Mouse (Mus musculus) left cerebral cortex, adult 2 months (tissue): ENCODE data around the gene Csmd2. TPM values are rescaled to one million over a fixed set of nuclear protein-coding genes. Genes with fewer than 3 reads are reported as not detected.

ENCODE experiments used
- DNase-seq, 2 experiments: peaks; one replicate each; pipeline ENCODE4 v3.0.0; 2021 to 2022; ENCODE audit warnings: low spot score in 2 of 2, mixed read lengths in 1 of 2; ENCODE audit errors: extremely low spot score in 1 of 2
- H3K27ac ChIP-seq: fragments of 200-600 bp; 2 replicates; pipeline ENCODE4 v1.8.1; 2022
- H3K4me3 ChIP-seq: fragments of 200-600 bp; 2 replicates; pipeline ENCODE4 v1.8.1; 2022
- CTCF ChIP-seq: fragments of 200-600 bp; IDR thresholded peaks from 2 replicates; pipeline ENCODE4 v1.8.1; 2022; ENCODE audit warnings: antibody characterized with exemption, mild to moderate bottlenecking, moderate library complexity
- intact Hi-C: fragments of 180-260 bp; cut with DNase I; formaldehyde crosslinking; loops from one replicate; pipeline ENCODE4 v1.15.1; 2025
- total RNA-seq, 2 experiments: library from RNA; stranded (reverse); gene quantifications; 2 replicates each; pipeline ENCODE4 v1.2.3; 2021

Csmd2 gene
- total RNA-seq, 2 experiments from 2014 or later: 61.9 to 63.0 TPM

DNA sequence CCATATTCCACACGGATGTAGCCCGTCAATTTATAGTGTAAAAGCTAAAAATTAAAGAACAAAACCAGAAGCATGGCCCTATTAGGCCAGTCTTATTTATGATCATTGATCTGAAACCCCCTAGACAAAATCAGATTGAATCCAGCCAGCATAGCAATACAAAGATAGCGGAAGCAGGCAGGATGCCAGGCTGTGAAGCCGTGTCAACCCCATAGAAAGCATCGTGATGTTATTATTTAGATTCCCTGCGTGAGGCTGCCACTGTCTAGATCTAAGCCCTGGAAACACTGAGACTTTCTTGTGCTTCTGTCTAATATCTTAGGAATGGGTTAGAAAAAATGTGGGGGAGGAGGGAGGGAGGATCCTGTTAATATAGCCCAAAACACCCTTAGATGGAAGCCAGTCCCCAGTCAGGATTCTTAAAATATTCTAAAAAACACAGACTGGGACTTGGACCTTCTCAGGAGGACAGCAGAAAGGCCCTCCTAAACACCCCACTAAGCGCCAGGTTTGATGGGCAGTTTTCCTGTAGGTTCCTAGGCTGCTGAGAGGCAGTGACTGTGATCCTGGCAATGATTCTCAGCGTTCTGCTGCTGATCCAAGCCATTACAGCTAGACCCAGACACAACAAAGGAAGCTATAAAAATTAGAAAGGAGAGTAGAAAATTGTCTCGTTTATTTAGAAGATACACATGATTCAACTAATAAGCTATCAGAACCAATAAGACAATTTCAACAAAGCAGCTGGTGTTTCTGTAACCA, 419.6 kb downstream of the Csmd2 start:
- Histone ChIP-seq H3K27ac (no peak overlapping the region), H3K4me3 (no peak overlapping the region)
- no peak for TF ChIP-seq CTCF
- intact Hi-C loops: no loop called here
- no peak for DNase-seq

DNA sequence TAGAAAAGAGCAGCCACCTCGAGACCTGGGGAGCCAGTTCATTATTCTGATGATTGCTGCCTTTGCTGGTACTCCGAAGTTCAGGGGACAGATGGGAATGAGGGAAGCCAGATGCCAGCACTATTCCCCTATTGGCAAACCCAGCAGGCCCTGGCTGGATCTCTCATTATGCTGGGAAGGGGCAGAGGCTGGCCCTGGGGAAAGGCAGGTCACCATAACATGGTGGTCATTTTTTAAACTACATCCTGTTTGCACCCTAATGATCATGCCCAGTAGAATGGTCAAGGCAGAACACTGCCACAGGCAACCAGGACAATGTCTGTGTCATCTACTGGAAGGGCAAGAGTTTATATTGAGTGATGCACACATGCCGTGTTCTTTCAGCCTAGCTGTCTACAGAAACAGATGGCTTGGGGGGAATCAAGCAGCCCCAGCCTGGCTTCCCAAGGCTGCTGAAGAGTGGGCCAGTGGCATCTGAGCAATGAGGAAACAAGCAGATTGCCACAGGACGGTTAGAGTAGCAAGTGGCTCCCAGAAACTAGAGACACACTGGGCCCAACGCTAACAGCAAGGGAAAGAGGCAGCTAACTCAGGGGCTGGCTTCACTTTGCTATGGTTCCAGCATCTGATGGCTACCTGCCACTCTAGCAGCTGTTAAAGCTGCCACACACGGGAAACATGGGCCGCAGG, 424.4 kb downstream of the Csmd2 start:
- no peak overlapping the region for H3K27ac ChIP-seq
- intact Hi-C loops: no loop called here
- no peak overlapping the region for H3K4me3 ChIP-seq
- DNase-seq: no peak
- TF ChIP-seq CTCF: no peak

DNA sequence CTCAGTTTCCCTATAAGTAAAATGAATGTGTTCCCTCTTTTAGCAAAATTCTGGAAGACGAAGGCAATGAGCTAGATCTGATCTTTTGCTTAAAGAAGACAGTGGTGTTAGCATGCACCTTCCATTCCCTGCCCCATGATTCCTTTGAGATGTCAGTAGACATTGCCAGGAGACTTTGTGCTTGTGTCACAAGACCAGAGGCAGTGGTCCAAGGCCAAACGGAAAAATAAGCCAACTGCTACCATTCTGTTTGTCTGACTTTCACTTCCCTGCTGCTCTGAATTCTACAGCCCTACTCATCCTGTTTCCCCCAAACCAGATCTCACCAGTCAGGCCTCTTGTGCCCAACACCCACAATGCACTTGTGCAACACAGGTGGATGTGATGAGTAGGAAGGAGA, 427.1 kb downstream of the Csmd2 start:
- no peak for DNase-seq
- H3K27ac ChIP-seq: no peak overlapping the region
- intact Hi-C loops: no loop called here
- TF ChIP-seq CTCF: no peak
- no peak overlapping the region for H3K4me3 ChIP-seq

DNA sequence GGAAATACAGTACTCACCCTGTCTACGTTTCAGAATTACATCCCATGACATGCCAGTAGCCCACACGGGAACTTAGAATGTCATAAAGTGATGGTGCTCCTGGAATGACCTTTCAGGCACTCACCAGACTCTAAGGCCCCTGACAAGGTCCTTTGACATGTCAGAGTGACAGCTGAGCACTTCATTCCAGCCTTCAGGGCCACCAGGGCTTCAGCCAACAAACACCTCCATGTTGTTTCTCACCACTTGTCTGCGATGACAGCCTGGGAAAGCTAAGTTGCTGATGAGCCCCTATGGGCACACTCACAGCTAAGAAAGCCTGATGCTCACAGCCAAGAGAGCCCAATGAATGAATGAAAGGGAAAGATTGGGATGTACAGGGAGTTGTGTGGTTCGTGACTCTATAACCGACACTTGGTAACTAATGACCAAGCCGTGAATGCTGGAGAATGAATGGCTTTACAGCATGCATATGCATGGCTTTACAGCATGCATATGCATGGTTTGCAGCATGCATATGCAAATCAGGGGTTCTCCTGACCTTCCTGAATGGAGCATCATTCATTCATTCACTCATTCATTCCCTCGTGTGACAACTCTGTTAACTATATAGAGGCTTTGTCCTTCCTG, 432.4 kb downstream of the Csmd2 start:
- Histone ChIP-seq H3K4me3 (no peak overlapping the region), H3K27ac (no peak overlapping the region)
- intact Hi-C loops: no loop called here
- no peak for TF ChIP-seq CTCF
- no peak for DNase-seq

DNA sequence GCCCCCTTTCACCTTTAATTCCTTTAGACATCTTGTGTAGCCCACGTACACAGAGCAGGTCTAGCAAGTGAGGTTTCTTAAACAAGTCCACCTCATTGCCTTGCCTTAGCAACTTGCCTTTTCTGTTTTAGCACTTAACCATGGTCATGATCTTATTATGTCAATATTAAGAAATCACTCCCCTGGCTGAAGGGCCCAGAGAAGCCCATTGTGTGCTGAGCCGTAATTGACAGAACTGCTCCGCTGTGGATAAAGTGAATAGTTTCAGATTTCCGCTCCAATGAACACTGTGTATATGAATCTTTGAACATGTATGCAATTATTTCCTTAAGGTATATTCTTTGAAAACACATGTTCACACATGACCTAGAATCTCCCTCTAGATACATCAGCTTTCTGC, 434.8 kb downstream of the Csmd2 start:
- Histone ChIP-seq H3K4me3 (no peak overlapping the region), H3K27ac (no peak overlapping the region)
- no peak for TF ChIP-seq CTCF
- DNase-seq: no peak
- intact Hi-C loops: no loop called here

DNA sequence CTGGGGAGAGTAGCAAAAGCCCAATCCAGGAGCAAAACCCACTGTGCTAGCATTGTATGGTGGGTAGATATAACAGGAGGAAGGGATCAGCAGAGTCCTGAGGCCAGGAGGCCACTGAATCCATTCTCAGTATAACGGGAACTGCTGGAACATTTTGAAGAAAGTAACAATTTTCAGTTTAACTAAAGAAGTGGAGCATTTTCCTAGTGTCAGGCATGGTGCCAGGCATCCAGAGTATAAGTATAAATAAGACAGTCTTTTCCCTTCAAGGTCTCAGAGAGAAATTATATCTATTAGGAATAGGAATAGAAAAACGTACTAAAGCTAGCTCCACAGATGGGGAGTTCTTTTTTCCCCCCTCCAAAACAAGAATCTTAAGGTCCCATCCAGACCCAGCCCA, 437.7 kb downstream of the Csmd2 start:
- no peak overlapping the region for H3K4me3 ChIP-seq
- intact Hi-C loops: no loop called here
- no peak overlapping the region for H3K27ac ChIP-seq
- no peak for TF ChIP-seq CTCF
- no peak for DNase-seq

DNA sequence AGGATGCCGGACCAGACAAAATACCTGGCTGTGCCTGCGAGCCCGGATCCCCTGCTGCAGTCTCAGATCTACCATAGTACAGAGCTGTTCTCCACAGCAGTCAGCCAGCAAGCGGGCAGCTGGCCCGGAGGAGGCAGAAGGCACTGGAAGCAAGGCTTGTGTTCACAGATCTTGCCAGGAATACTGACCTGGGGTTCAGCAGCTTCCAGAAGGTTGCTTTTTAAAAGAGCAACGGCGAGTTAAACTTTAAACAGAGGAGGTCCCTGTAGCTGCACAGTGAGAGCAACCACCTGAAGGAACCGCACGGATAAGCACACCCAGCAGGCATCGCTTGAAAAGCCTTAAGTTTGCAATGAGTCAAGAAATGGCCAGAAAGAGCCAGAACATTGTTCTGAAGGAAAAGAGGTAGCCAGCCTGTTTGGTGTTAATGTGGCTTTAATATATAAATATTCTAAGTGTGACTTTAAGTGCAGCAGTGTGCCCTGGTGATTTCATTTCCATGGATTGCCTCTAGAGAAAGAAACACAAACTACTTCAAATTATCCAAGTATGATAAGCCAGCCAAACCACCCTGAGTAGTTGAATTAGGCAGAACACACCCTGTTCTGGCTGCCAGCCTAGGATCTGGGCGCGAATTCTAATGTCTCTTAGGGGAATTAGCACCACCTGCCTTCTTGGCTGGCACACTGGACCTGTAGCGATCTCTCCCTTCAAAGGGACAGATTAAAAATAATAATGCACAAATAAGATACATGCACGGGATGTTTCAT, 439.8 kb downstream of the Csmd2 start:
- no peak for TF ChIP-seq CTCF
- Histone ChIP-seq H3K27ac (no peak overlapping the region), H3K4me3 (no peak overlapping the region)
- intact Hi-C loops: no loop called here
- no peak for DNase-seq

DNA sequence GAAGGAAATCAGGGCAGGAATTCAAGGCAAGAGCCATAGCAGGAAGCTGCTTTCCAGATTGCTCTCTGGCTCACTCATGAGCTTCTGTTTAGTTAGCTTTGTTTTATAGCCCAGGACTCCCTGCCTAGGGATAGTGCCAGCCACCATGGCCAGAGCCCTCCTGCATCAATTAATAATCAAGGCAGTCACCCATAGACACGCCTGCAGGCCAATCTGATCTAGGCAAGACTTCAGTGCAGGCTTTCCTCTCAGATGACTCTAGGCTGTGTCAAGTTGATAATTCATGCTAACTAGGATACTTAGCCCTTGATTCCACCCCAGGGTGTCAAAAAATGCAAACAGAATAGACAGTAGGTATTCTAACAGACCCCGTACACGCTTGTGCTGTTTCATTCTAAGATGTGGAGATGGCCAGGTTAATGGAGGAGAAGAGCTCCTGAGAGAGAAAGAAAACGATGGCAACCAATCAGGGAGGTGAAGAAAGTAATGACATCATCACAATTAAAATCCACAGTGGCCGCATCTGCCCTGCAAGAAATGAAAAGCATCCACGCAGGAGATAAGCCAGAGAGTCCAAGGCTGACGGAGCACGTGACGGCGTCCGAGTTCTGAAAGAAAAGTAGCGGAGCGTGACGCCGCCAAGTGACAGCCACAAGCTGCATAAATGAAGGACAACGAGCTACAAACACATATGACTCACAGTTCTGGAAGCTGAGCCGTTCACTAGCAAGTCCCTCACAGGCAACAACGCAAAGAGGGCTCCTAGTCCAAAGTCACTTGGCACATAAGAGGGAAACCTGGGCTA, 440.8 kb downstream of the Csmd2 start:
- intact Hi-C loops: no loop called here
- H3K4me3 ChIP-seq: peak overlapping the region; percentile 9; the same call in 1 of the 2 replicates
- TF ChIP-seq CTCF: no peak
- 0 out of 2 replicates have a peak overlapping the region, but pooled peaks have one; percentile 1 for H3K27ac ChIP-seq
- peak; percentile 37 to 52 for DNase-seq

DNA sequence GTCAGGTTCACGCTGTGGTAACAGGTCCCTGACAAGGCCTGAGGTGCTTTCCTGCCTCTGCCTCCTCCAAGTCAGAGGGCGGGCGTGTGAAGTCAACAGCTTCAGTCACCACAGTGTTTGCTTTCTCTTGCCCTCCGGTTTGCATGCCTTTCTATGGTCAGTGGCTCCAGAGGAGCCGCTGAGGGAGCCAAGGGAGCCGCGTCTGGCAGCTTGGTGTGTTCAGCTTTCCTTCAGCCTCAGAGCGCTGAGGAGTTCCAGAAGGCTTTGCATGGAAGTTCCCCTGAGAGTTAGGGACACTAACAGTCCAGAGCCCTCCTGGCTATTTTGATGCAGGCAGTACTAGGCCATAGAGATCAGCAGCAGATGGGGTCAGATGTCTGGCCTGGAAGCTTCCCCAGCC, 441.9 kb downstream of the Csmd2 start:
- H3K4me3 ChIP-seq: no peak overlapping the region
- H3K27ac ChIP-seq: no peak overlapping the region
- no peak for DNase-seq
- intact Hi-C loops: no loop called here
- TF ChIP-seq CTCF: no peak

DNA sequence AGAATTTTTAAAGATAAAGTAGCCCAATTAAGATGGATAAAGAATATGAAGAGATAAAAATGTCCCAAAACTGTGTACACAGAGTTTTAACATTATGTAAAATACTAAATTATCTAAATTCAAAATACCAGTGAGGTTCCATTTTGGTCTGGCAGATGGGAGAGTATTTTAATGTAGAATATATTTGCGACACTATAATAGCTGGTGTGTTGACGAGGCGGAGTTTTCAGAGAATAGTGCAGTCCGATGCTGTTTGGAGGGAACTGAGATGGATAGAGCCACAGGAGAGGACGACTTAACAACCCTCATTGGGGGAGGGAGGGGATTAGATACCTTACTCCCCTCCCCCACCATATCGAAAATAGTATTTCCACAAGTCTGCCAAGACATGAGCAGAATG, 452.9 kb downstream of the Csmd2 start:
- no peak overlapping the region for H3K27ac ChIP-seq
- no peak for TF ChIP-seq CTCF
- H3K4me3 ChIP-seq: no peak overlapping the region
- intact Hi-C loops: no loop called here
- DNase-seq: no peak

DNA sequence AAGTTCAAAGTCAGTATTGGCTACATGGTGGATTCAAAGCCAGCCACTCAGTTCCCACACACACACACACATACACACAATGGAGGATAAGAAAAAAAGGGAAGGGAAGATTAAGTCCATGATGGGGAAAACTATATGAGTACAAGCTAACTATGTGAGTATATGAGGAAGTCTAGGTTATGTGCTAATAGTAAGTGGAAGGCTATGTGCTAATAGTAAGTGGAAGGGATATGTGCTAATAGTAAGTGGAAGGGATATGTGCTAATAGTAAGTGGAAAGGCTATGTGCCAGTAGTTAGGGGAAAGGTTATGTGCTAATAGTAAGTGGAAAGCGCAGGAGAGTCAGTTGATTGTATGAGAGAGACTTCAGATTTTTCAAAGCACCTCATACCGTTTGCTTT, 453.6 kb downstream of the Csmd2 start:
- no peak for DNase-seq
- H3K27ac ChIP-seq: no peak overlapping the region
- intact Hi-C loops: no loop called here
- TF ChIP-seq CTCF: no peak
- H3K4me3 ChIP-seq: no peak overlapping the region
